Mouse (Mus musculus): Measurements from ENCODE around the gene Stxbp5.

- no peak for TF ChIP-seq POLR2A (IDR thresholded peaks at IDR 0.05; ENCODE audit: low read depth, low read length)
- TF ChIP-seq CTCF (IDR thresholded peaks at IDR 0.05; ENCODE audit: extremely low read depth, insufficient read length, insufficient replicate concordance, low read depth, low read length) = no peak
These were observed 93.3 kb downstream of the Stxbp5 start for GRCm38 (mm10) chr10:9807596-9807995.

Data from small intestine, adult 2 months (tissue).